ENCODE assay signal across 16 mouse cellular contexts in the genomic region with DNA sequence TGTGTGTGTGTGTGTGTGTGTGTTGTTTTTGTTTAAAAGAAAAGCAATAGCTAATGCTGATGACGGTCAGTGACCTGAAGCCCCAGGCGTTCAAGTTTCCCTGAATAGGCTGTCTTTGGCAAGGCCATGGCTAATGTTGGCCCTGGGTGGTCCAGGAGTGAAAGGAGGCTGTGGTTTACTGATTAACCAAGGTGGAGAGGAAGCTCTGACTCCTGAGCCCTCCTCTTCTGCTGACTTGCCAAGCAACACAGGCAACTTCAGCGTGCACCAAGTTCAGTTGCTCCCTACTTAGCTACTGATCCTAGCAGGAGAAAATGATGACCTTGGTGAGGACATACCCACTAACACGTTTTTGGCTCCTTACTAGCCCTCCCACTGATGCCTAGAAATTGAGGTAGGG. TPM values are rescaled to one million over a fixed set of nuclear protein-coding genes. Genes with fewer than 3 reads are reported as not detected.
DNase-seq lines count a peak whose midpoint lies in the region; ATAC-seq and TF ChIP-seq lines count a peak whose summit lies in the region.
"Had no signal": no experiment of that assay in that cellular context is flagged by ENCODE, and none has a peak within 500 bp of the region (broad histone marks: within the 10 kb centered on the region; RNA-seq: fewer than 3 reads in every experiment).

No protein-coding gene starts in this region.

- peaks cover 99% of the 10 kb centered on the region for H3K27me3 ChIP-seq in embryonic facial prominence, embryonic 13.5 days
- H3K27me3 ChIP-seq in embryonic facial prominence, embryonic 10.5 days (replicated peaks; ENCODE audit: low read depth, poor library complexity, severe bottlenecking) = peaks cover 100% of the 10 kb centered on the region
- H3K27me3 ChIP-seq in lung, embryonic 14.5 days (ENCODE audit: insufficient read depth, low read length) = peaks cover 96% of the 10 kb centered on the region
- peaks cover 2% of the 10 kb centered on the region; the same call in 1 of the 2 replicates for H3K27me3 ChIP-seq in kidney, adult 2 months (replicated peaks; ENCODE audit: control insufficient read depth, insufficient read depth, low read length)
- H3K27me3 ChIP-seq in limb, embryonic 10.5 days (ENCODE audit: low read depth, poor library complexity, severe bottlenecking) = peaks cover 100% of the 10 kb centered on the region

- no peak overlapping the region for H3K9ac ChIP-seq in embryonic facial prominence, embryonic 13.5 days
- no peak overlapping the region for H3K9ac ChIP-seq in lung, embryonic 14.5 days
- H3K9ac ChIP-seq: heart, embryonic 15.5 days; hindbrain, embryonic 15.5 days; limb, embryonic 15.5 days; midbrain, embryonic 12.5 days had no signal

- H3K27ac ChIP-seq in embryonic facial prominence, embryonic 13.5 days = peak overlapping the region; percentile 48
- no peak overlapping the region for H3K27ac ChIP-seq in embryonic facial prominence, embryonic 10.5 days (replicated peaks)
- no peak overlapping the region for H3K27ac ChIP-seq in lung, embryonic 14.5 days (ENCODE audit: low read depth)
- H3K27ac ChIP-seq in kidney, adult 2 months (ENCODE audit: insufficient read depth, low read depth, low read length) = no peak overlapping the region
- no peak overlapping the region for H3K27ac ChIP-seq in limb, embryonic 10.5 days
- H3K27ac ChIP-seq: heart, embryonic 15.5 days; hindbrain, embryonic 15.5 days; limb, embryonic 15.5 days; midbrain, embryonic 12.5 days had no signal

- H3K4me3 ChIP-seq in embryonic facial prominence, embryonic 13.5 days = no peak overlapping the region
- no peak overlapping the region for H3K4me3 ChIP-seq in embryonic facial prominence, embryonic 10.5 days
- H3K4me3 ChIP-seq in lung, embryonic 14.5 days (ENCODE audit: low read depth, low read length) = no peak overlapping the region
- no peak overlapping the region for H3K4me3 ChIP-seq in lung, adult 2 months (replicated peaks; ENCODE audit: extremely low read depth, low read depth, low read length)
- H3K4me3 ChIP-seq in kidney, adult 2 months (ENCODE audit: insufficient read depth, low read depth, low read length) = no peak overlapping the region
- no peak overlapping the region for H3K4me3 ChIP-seq in limb, embryonic 10.5 days
- H3K4me3 ChIP-seq: heart, embryonic 15.5 days; hindbrain, embryonic 15.5 days; limb, embryonic 15.5 days; midbrain, embryonic 12.5 days had no signal

- ATAC-seq in embryonic facial prominence, embryonic 13.5 days (ENCODE audit: insufficient number of reproducible peaks, insufficient read depth, low FRiP score, low TSS enrichment, low read depth) = no peak
- ATAC-seq in lung, embryonic 14.5 days (ENCODE audit: insufficient read depth) = no peak

- TF ChIP-seq CTCF in lung, embryonic 14.5 days (IDR thresholded peaks at IDR 0.05; ENCODE audit: low read depth) = no peak
- no peak for TF ChIP-seq CTCF in lung, adult 2 months (IDR thresholded peaks at IDR 0.05; ENCODE audit: insufficient read depth, low read length)
- TF ChIP-seq CTCF in kidney, adult 2 months (conservative IDR thresholded peaks at IDR 0.05; ENCODE audit: insufficient read depth, insufficient read length, low read depth, low read length) = no peak

- TF ChIP-seq POLR2A in lung, adult 2 months (IDR thresholded peaks at IDR 0.05; ENCODE audit: borderline replicate concordance, extremely low read depth, low read depth, low read length) = no peak
- no peak for TF ChIP-seq POLR2A in kidney, adult 2 months (IDR thresholded peaks at IDR 0.05; ENCODE audit: low read depth, low read length)

- H3K4me2 ChIP-seq in embryonic facial prominence, embryonic 13.5 days = peak overlapping the region; percentile 7; the same call in 1 of the 2 replicates
- no peak overlapping the region for H3K4me2 ChIP-seq in lung, embryonic 14.5 days
- H3K4me2 ChIP-seq: heart, embryonic 15.5 days; hindbrain, embryonic 15.5 days; limb, embryonic 15.5 days; midbrain, embryonic 12.5 days had no signal

- no peaks in the 10 kb centered on the region for H3K36me3 ChIP-seq in embryonic facial prominence, embryonic 13.5 days
- H3K36me3 ChIP-seq in embryonic facial prominence, embryonic 10.5 days (replicated peaks) = peaks cover 4% of the 10 kb centered on the region; the same call in 1 of the 2 replicates
- H3K36me3 ChIP-seq in lung, embryonic 14.5 days (ENCODE audit: insufficient read depth) = no peaks in the 10 kb centered on the region
- no peaks in the 10 kb centered on the region for H3K36me3 ChIP-seq in kidney, adult 2 months (ENCODE audit: control insufficient read depth, insufficient read depth, low read length)
- H3K36me3 ChIP-seq in limb, embryonic 10.5 days = no peaks in the 10 kb centered on the region
- H3K36me3 ChIP-seq: heart, embryonic 15.5 days; hindbrain, embryonic 15.5 days; limb, embryonic 15.5 days; midbrain, embryonic 12.5 days had no signal

- DNase-seq in embryonic facial prominence, embryonic 10.5 days (ENCODE audit: low spot score) = no peak
- peak; percentile 65 for DNase-seq in lung, embryonic 14.5 days
- no peak for DNase-seq in lung, adult 2 months
- peak; percentile 60 for DNase-seq in kidney, adult 2 months
- DNase-seq in limb, embryonic 10.5 days (ENCODE audit: low spot score) = peak; percentile 38
- no peak for DNase-seq in cerebellum, adult 9-10 months
- DNase-seq in layer of hippocampus, adult 9-10 months (ENCODE audit: low spot score) = no peak
- DNase-seq: cerebellum, postnatal 14 days; lung, postnatal 10 days had no signal

- WGBS in embryonic facial prominence, embryonic 13.5 days = 9% methylated on average over 4 of the region's 4 CpGs
- 4% methylated on average over 4 of the region's 4 CpGs for WGBS in embryonic facial prominence, embryonic 10.5 days
- WGBS in lung, embryonic 14.5 days = 18% methylated on average over 4 of the region's 4 CpGs
- 26% methylated on average over 4 of the region's 4 CpGs for WGBS in lung, adult 2 months
- WGBS in kidney, adult 2 months = 24% methylated on average over 4 of the region's 4 CpGs
- WGBS in limb, embryonic 10.5 days = under 1% methylated on average over 4 of the region's 4 CpGs

- peaks cover 42% of the 10 kb centered on the region for H3K4me1 ChIP-seq in embryonic facial prominence, embryonic 13.5 days
- peaks cover 31% of the 10 kb centered on the region for H3K4me1 ChIP-seq in embryonic facial prominence, embryonic 10.5 days
- peaks cover 4% of the 10 kb centered on the region; the same call in 1 of the 2 replicates for H3K4me1 ChIP-seq in lung, embryonic 14.5 days (ENCODE audit: insufficient read depth)
- H3K4me1 ChIP-seq in lung, adult 2 months (ENCODE audit: control insufficient read depth, insufficient read depth, low read length) = 0 out of 2 replicates have a peak, but pooled peaks cover 2% of the 10 kb centered on the region
- no peaks in the 10 kb centered on the region; the same call in 1 of the 2 replicates for H3K4me1 ChIP-seq in kidney, adult 2 months (ENCODE audit: control insufficient read depth, insufficient read depth, low read length)
- peaks cover 20% of the 10 kb centered on the region for H3K4me1 ChIP-seq in limb, embryonic 10.5 days

- H3K9me3 ChIP-seq in embryonic facial prominence, embryonic 13.5 days = no peaks in the 10 kb centered on the region
- no peaks in the 10 kb centered on the region for H3K9me3 ChIP-seq in embryonic facial prominence, embryonic 10.5 days
- H3K9me3 ChIP-seq in lung, embryonic 14.5 days (ENCODE audit: low read depth, low read length) = no peaks in the 10 kb centered on the region
- no peaks in the 10 kb centered on the region for H3K9me3 ChIP-seq in limb, embryonic 10.5 days (replicated peaks)
- H3K9me3 ChIP-seq: heart, embryonic 15.5 days; hindbrain, embryonic 15.5 days; limb, embryonic 15.5 days; midbrain, embryonic 12.5 days had no signal

RNA-seq across cellular contexts. Expression of gene Lhx6, which starts 12.5 kb away (rescaled TPM):
- 13.7 and 13.8 TPM in 2 replicates for polyA plus RNA-seq in embryonic facial prominence, embryonic 13.5 days (2015; fragmentation: Nextera tagmentation; extraction: Ambion mirVana)
- 13.5 and 16.1 TPM in 2 replicates for polyA plus RNA-seq in embryonic facial prominence, embryonic 10.5 days (2016; fragmentation: Nextera tagmentation; extraction: Ambion mirVana)
- 10.8 and 12.8 TPM in 2 replicates for polyA plus RNA-seq in lung, embryonic 14.5 days (2014; fragmentation: Nextera tagmentation; extraction: Ambion mirVana)
- 1.8 and 3.6 TPM in 2 replicates for polyA plus RNA-seq in lung, adult 2 months (2012; rRNA removed)
- 1.4 and 1.7 TPM in 2 replicates for polyA plus RNA-seq in kidney, adult 2 months (2012; rRNA removed)
- polyA plus RNA-seq in limb, embryonic 10.5 days (2016; fragmentation: Nextera tagmentation; extraction: Ambion mirVana) = 0.94 and 1.0 TPM in 2 replicates

RNA-seq across cellular contexts. Expression of gene Mrrf, which starts 43.4 kb away (rescaled TPM):
- 27.6 and 34.7 TPM in 2 replicates for polyA plus RNA-seq in embryonic facial prominence, embryonic 13.5 days (2015; fragmentation: Nextera tagmentation; extraction: Ambion mirVana)
- polyA plus RNA-seq in embryonic facial prominence, embryonic 10.5 days (2016; fragmentation: Nextera tagmentation; extraction: Ambion mirVana) = 30.6 and 34.1 TPM in 2 replicates
- polyA plus RNA-seq in lung, embryonic 14.5 days (2014; fragmentation: Nextera tagmentation; extraction: Ambion mirVana) = 30.4 and 42.3 TPM in 2 replicates
- polyA plus RNA-seq in lung, adult 2 months (2012; rRNA removed) = 18.2 and 24.5 TPM in 2 replicates
- polyA plus RNA-seq in kidney, adult 2 months (2012; rRNA removed) = 54.0 and 65.1 TPM in 2 replicates
- 23.0 and 27.1 TPM in 2 replicates for polyA plus RNA-seq in limb, embryonic 10.5 days (2016; fragmentation: Nextera tagmentation; extraction: Ambion mirVana)

RNA-seq across cellular contexts. Expression of gene Morn5, which starts 43.5 kb away (rescaled TPM):
- polyA plus RNA-seq in embryonic facial prominence, embryonic 13.5 days (2015; fragmentation: Nextera tagmentation; extraction: Ambion mirVana) = 0.78 TPM in 1 of 2 replicates, not detected in the other
- 0.29 and 0.74 TPM in 2 replicates for polyA plus RNA-seq in embryonic facial prominence, embryonic 10.5 days (2016; fragmentation: Nextera tagmentation; extraction: Ambion mirVana)
- 0.54 and 1.0 TPM in 2 replicates for polyA plus RNA-seq in lung, embryonic 14.5 days (2014; fragmentation: Nextera tagmentation; extraction: Ambion mirVana)
- polyA plus RNA-seq in lung, adult 2 months (2012; rRNA removed) = 3.0 and 4.4 TPM in 2 replicates
- 0.61 and 1.7 TPM in 2 replicates for polyA plus RNA-seq in kidney, adult 2 months (2012; rRNA removed)
- polyA plus RNA-seq in limb, embryonic 10.5 days (2016; fragmentation: Nextera tagmentation; extraction: Ambion mirVana) = 0.35 TPM in 1 of 2 replicates, not detected in the other
- polyA plus RNA-seq: embryonic facial prominence, embryonic 11.5 days; limb, embryonic 15.5 days; small intestine, adult 2 months had no signal

RNA-seq across cellular contexts. Expression of gene Ndufa8, which starts 43.5 kb away (rescaled TPM):
- polyA plus RNA-seq in embryonic facial prominence, embryonic 13.5 days (2015; fragmentation: Nextera tagmentation; extraction: Ambion mirVana) = 207 and 220 TPM in 2 replicates
- polyA plus RNA-seq in embryonic facial prominence, embryonic 10.5 days (2016; fragmentation: Nextera tagmentation; extraction: Ambion mirVana) = 203 and 215 TPM in 2 replicates
- 247 TPM in 2 replicates for polyA plus RNA-seq in lung, embryonic 14.5 days (2014; fragmentation: Nextera tagmentation; extraction: Ambion mirVana)
- polyA plus RNA-seq in lung, adult 2 months (2012; rRNA removed) = 52.3 and 56.0 TPM in 2 replicates
- 203 and 261 TPM in 2 replicates for polyA plus RNA-seq in kidney, adult 2 months (2012; rRNA removed)
- polyA plus RNA-seq in limb, embryonic 10.5 days (2016; fragmentation: Nextera tagmentation; extraction: Ambion mirVana) = 208 and 218 TPM in 2 replicates

RNA-seq across cellular contexts. Expression of gene Rbm18, which starts 43.8 kb away (rescaled TPM):
- 82.8 and 85.6 TPM in 2 replicates for polyA plus RNA-seq in embryonic facial prominence, embryonic 13.5 days (2015; fragmentation: Nextera tagmentation; extraction: Ambion mirVana)
- polyA plus RNA-seq in embryonic facial prominence, embryonic 10.5 days (2016; fragmentation: Nextera tagmentation; extraction: Ambion mirVana) = 83.8 and 88.6 TPM in 2 replicates
- polyA plus RNA-seq in lung, embryonic 14.5 days (2014; fragmentation: Nextera tagmentation; extraction: Ambion mirVana) = 71.1 and 76.4 TPM in 2 replicates
- polyA plus RNA-seq in lung, adult 2 months (2012; rRNA removed) = 10.6 and 14.5 TPM in 2 replicates
- 10.9 and 15.2 TPM in 2 replicates for polyA plus RNA-seq in kidney, adult 2 months (2012; rRNA removed)
- polyA plus RNA-seq in limb, embryonic 10.5 days (2016; fragmentation: Nextera tagmentation; extraction: Ambion mirVana) = 74.4 and 85.3 TPM in 2 replicates

Comparison
In these comparisons a context has a peak if more than half of its experiments do, and no peak if none do; other contexts are left out.
1. DNase-seq: peak in lung, embryonic 14.5 days (single experiment), kidney, adult 2 months (single experiment) and limb, embryonic 10.5 days (single experiment); none in embryonic facial prominence, embryonic 10.5 days (single experiment), lung, adult 2 months (single experiment), cerebellum, adult 9-10 months (single experiment) and layer of hippocampus, adult 9-10 months (single experiment).